Mouse (Mus musculus): ENCODE results near the gene Ccpg1os. TPM values are rescaled to one million over a fixed set of nuclear protein-coding genes. Genes with fewer than 3 reads are reported as not detected.

The Ccpg1os gene
- polyA plus RNA-seq, 1 experiment from 2014 or later = 35.2 TPM

DNA sequence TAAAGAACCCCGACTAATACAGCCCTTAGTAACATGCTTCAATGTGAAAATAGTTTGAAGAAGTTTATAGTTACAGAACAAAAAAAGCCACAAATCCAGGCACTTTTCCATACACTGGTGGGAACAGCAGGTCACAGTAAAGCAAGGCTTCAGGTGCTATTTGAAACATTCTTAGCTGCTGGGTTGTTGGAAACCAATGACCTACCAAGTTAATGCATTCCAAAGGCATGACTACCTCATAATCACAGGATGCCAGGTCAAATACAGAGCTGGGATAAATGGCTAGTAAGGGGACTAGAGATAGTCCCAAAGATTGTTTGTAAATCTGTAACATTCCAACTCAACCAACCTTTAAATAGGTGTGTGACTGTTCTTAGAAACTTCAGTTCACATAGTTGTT lies 9.9 kb downstream of the Ccpg1os start:
- Histone ChIP-seq H3K27ac (replicated peaks) (no peak overlapping the region), H3K4me3 (replicated peaks) (no peak overlapping the region), H3K4me1 (no peaks in the 10 kb centered on the region), H3K36me3 (no peaks in the 10 kb centered on the region), H3K9me3 (replicated peaks) (no peaks in the 10 kb centered on the region), H3K4me2 (replicated peaks) (no peak overlapping the region), H3K9ac (no peak overlapping the region), H3K27me3 (no peaks in the 10 kb centered on the region)
- no peak for ATAC-seq (ENCODE audit: insufficient number of reproducible peaks, low FRiP score, low TSS enrichment, low read depth)
- 86% methylated on average over 1 of the region's 1 CpGs for WGBS

DNA sequence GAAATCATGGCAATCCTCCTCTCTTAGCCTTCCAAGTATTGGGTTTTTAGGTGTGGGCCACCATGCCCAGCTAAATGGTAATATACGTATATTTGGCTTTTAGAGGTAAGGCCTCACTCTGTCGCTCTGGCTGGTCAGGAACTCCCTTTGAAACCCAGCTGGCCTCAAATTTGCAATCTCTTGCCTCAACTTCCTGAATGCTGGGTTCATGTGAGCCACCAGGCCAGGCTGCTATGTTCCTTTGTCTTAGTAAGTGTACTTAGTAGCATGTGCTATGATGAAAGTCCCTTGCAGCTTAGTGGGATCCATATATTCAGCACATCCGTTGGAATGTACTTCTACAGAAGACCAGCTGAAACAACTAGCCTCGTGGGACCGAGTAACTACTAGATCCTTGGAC lies 10.4 kb downstream of the Ccpg1os start:
- Histone ChIP-seq H3K4me3 (replicated peaks) (no peak overlapping the region), H3K27ac (replicated peaks) (no peak overlapping the region), H3K4me2 (replicated peaks) (no peak overlapping the region), H3K4me1 (no peaks in the 10 kb centered on the region), H3K9me3 (replicated peaks) (no peaks in the 10 kb centered on the region), H3K27me3 (no peaks in the 10 kb centered on the region), H3K9ac (no peak overlapping the region), H3K36me3 (no peaks in the 10 kb centered on the region)
- WGBS = 88% methylated on average over 5 of the region's 5 CpGs
- no peak for ATAC-seq (ENCODE audit: insufficient number of reproducible peaks, low FRiP score, low TSS enrichment, low read depth)

DNA sequence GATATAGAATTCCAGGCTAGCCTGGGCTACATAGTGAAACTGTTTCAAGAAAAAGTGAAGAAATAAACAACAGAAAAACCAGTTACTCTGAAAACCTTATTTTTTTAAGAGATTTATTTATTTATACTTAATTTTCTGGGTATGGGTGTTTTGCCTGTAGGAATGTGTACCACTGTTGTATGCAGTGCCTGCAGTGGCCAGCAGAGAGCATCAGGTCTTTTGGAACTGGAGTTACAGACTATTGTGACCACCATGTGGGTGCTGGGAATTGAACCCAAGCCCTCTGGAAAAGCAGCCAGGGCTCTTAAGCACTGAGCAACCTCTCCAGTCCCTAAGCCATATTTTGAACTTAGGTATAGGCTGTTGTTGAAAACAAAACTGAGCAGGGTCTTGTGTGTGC lies 12.2 kb downstream of the Ccpg1os start:
- H3K27me3 ChIP-seq = no peaks in the 10 kb centered on the region
- no peak overlapping the region for H3K27ac ChIP-seq (replicated peaks)
- no peaks in the 10 kb centered on the region for H3K4me1 ChIP-seq
- no peak overlapping the region for H3K9ac ChIP-seq
- H3K36me3 ChIP-seq = no peaks in the 10 kb centered on the region
- no peak for ATAC-seq (ENCODE audit: insufficient number of reproducible peaks, low FRiP score, low TSS enrichment, low read depth)
- no peaks in the 10 kb centered on the region for H3K9me3 ChIP-seq (replicated peaks)
- no peak overlapping the region for H3K4me2 ChIP-seq (replicated peaks)
- H3K4me3 ChIP-seq (replicated peaks) = no peak overlapping the region

DNA sequence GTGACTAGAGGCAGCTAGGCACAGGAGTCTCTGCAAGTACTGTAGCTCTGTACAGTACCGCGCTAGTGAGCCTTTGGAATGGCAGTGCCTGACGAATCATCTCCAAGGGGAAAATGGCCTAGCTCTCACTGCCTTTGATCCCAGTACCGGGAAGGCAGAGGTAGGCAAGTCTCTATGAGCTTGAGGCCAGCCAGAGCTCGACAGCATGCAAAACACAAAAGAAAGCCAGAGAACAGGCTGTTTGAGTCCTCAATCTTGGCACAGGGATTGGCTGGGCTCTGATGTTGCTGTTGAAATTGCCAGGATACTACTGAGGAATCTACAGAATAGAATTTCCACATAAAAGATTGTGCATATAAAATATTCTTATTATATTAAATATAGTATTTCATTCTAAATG lies 12.7 kb downstream of the Ccpg1os start:
- Histone ChIP-seq H3K4me3 (replicated peaks) (no peak overlapping the region), H3K27me3 (no peaks in the 10 kb centered on the region), H3K4me1 (no peaks in the 10 kb centered on the region), H3K27ac (replicated peaks) (no peak overlapping the region), H3K4me2 (replicated peaks) (no peak overlapping the region), H3K36me3 (no peaks in the 10 kb centered on the region), H3K9me3 (replicated peaks) (no peaks in the 10 kb centered on the region), H3K9ac (no peak overlapping the region)
- no peak for ATAC-seq (ENCODE audit: insufficient number of reproducible peaks, low FRiP score, low TSS enrichment, low read depth)
- 87% methylated on average over 5 of the region's 5 CpGs for WGBS

DNA sequence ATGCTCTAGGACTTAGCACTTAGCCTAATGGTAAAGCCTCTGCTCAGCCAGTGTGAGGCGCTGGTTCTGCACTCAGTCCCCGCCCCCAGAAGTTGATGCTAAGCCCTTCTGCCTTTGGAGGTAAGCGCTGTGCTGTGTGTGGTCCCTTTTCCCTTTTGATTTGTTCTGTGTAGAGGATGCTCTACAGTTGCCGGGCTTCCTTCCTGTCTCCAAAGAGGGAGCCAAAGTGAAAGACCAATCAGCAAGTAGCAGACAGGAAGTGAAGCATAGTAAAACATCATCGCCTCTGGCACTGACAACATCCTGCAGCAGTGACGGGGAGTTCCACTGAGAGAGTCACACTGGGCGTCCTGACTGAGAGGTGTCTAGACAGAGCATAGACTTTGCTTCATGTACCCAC lies 15.3 kb downstream of the Ccpg1os start:
- 62% methylated on average over 7 of the region's 7 CpGs for WGBS
- no peak for ATAC-seq (ENCODE audit: insufficient number of reproducible peaks, low FRiP score, low TSS enrichment, low read depth)
- Histone ChIP-seq H3K9ac (no peak overlapping the region), H3K36me3 (no peaks in the 10 kb centered on the region), H3K4me3 (replicated peaks) (no peak overlapping the region), H3K9me3 (replicated peaks) (no peaks in the 10 kb centered on the region), H3K27me3 (no peaks in the 10 kb centered on the region), H3K4me1 (no peaks in the 10 kb centered on the region), H3K4me2 (replicated peaks) (no peak overlapping the region), H3K27ac (replicated peaks) (no peak overlapping the region)

DNA sequence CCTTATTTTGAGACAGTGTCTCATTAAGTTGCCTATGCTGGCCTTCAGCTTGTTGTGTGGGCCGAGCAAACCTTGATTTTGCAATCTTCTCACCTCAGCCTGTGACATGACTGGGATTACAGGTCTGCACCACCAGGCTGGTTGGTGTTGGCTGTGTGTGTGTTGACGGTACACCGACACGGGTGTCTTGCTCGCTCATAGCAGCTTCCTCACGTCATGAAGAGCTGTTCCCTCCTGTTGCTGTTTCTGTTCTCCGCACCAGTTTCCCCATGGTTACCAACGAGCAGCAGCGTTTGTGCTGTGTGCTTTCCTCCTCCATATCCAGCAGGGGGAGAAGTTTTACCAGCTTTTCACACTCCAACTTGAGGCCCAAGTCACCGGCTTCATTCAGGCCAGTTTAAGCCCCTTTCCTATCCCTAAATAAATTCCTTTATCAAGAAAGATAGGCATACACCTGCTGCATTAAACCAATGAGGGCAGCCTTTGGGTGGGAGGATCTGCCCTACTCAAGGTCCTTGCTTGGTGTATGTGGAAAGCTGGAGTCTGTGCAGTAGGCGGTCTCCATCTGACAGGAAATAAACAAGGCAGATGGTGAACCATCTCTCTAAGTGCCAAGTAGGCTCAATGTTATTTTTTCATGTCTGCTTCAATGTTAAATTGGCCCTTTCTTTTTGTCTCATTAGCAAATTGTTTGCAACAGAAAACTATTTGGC lies 16.7 kb downstream of the Ccpg1os start:
- no peak overlapping the region for H3K9ac ChIP-seq
- H3K9me3 ChIP-seq (replicated peaks) = no peaks in the 10 kb centered on the region
- WGBS = 35% methylated on average over 11 of the region's 11 CpGs
- H3K4me2 ChIP-seq (replicated peaks) = no peak overlapping the region
- H3K27me3 ChIP-seq = no peaks in the 10 kb centered on the region
- H3K36me3 ChIP-seq = no peaks in the 10 kb centered on the region
- no peaks in the 10 kb centered on the region for H3K4me1 ChIP-seq
- no peak for ATAC-seq (ENCODE audit: insufficient number of reproducible peaks, low FRiP score, low TSS enrichment, low read depth)
- no peak overlapping the region for H3K27ac ChIP-seq (replicated peaks)
- no peak overlapping the region for H3K4me3 ChIP-seq (replicated peaks)

DNA sequence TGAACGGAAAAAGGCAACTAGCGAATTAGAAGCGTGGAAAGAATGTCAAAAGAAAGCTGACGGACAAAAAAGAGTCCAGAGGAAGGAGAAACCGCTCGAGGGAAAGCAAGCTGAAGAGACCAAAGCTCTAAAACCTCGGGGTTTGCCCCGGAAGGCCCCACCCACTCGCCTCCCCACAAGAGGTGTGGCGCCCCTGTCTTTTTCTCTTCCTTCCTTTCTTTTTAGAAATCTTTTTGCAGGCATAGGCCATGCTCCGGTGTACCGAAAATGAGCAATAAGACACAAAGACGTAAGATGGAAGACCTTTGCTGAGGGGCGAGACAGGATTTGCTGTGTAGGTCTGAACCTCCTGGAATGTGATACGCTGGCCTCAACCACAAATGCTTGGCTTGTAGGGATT lies 23.2 kb downstream of the Ccpg1os start:
- Histone ChIP-seq H3K4me1 (0 out of 2 replicates have a peak, but pooled peaks cover 4% of the 10 kb centered on the region), H3K9ac (no peak overlapping the region), H3K9me3 (replicated peaks) (no peaks in the 10 kb centered on the region), H3K4me2 (replicated peaks) (no peak overlapping the region), H3K4me3 (replicated peaks) (no peak overlapping the region), H3K27ac (replicated peaks) (no peak overlapping the region), H3K27me3 (no peaks in the 10 kb centered on the region), H3K36me3 (no peaks in the 10 kb centered on the region)
- no peak for ATAC-seq (ENCODE audit: insufficient number of reproducible peaks, low FRiP score, low TSS enrichment, low read depth)
- 65% methylated on average over 15 of the region's 15 CpGs for WGBS

DNA sequence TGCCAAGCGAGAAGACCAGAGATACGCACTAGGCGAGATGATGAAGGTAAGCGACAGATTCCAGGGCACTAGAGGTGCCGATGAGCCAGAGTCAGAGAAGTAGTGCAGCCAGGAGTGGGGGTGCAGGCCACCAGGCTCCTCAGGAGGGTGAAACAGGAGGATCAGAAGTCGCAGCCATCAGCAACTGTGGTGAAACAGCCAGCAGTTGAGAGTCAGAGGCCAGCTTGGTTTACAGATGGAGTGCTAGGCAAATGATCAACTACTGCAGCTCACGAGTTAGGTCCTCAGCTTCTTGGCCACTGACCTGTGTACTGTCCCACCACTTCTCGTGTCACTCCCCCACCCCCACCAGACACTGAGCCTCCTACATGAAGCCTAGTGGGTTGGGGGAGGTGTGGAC lies 23.8 kb downstream of the Ccpg1os start:
- Histone ChIP-seq H3K36me3 (no peaks in the 10 kb centered on the region), H3K9me3 (replicated peaks) (no peaks in the 10 kb centered on the region), H3K4me1 (0 out of 2 replicates have a peak, but pooled peaks cover 4% of the 10 kb centered on the region), H3K9ac (no peak overlapping the region), H3K4me3 (replicated peaks) (no peak overlapping the region), H3K27ac (replicated peaks) (no peak overlapping the region), H3K27me3 (no peaks in the 10 kb centered on the region), H3K4me2 (replicated peaks) (no peak overlapping the region)
- ATAC-seq (ENCODE audit: insufficient number of reproducible peaks, low FRiP score, low TSS enrichment, low read depth) = no peak
- WGBS = 67% methylated on average over 8 of the region's 8 CpGs

DNA sequence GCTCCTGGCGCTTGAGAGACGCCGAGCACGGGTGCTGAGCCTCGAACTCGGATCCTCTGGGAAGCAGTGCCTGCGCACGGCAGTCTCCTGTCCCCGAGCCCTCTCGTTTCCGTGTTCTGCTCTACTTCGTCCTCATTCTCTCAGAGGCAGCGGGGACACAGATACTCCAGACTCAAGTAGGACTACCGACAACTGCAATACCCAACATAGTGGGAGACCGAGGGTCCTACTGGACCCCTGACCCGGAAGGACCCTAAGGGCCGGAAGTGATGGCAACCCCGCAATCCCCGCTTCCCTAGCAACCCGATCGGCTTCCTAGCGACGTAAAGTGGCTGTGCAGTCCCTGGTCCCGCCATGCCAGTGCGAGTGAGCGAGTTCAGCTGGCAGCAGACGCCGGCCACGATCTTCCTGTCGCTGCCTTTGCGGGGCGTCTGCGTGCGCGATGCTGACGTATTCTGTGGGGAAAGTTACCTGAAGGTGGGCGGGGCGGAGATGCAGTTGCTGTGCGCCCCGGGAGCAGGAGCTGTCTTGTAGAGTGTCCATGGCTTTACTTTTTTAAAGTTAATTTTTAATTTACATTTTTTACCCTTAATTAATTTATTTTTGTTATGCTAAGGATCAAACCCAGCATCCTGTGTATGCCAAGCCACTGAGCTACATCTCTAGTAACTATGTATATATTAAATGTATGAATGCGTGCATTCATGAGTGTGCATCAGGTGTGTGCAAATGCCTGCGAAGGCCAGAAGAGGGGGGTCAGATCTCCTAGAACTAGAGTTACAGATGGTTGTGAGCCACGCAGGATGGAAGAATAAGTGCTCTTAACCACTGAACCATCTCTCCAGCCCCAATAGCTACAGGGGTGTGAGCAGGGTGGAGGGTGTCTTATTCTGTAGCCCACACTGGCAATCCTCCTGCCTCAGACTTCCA lies 26.4 kb downstream of the Ccpg1os start, which contains the start of the genes Dyx1c1 and Gm44503:
Gene Dyx1c1 (plus strand): TSS at position 265 of the 930 bp plus-strand sequence.
Gene Gm44503 (plus strand): TSS at position 332 of the 930 bp plus-strand sequence.
- 2% methylated on average over 43 of the region's 43 CpGs for WGBS
- peak within 1 kb of the TSS; percentile 51 for H3K9ac ChIP-seq

DNA sequence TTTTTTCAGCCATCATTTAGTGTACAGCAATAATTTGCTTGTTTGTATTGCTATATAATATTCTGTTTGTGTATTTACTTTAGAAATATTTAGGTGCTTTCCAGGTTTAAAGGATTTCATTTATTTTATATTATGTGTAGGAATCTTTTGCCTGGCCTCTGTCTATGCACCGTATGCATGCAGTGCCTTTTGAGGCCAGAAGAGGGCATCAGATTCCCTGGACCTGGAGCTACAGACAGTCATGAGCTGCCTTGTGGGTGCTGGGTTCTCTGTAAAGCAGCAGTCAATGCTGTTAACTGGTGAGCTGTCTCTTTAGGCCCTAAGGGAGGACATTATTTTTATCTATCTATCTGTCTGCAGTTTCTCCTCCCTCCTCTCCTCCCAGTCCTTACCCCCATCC lies 29.6 kb downstream of the Ccpg1os start:
- Histone ChIP-seq H3K9me3 (replicated peaks) (no peaks in the 10 kb centered on the region), H3K27me3 (no peaks in the 10 kb centered on the region), H3K4me1 (0 out of 2 replicates have a peak, but pooled peaks cover 4% of the 10 kb centered on the region), H3K4me2 (replicated peaks) (no peak overlapping the region), H3K9ac (no peak overlapping the region), H3K36me3 (no peaks in the 10 kb centered on the region), H3K4me3 (replicated peaks) (no peak overlapping the region), H3K27ac (replicated peaks) (no peak overlapping the region)
- no peak for ATAC-seq (ENCODE audit: insufficient number of reproducible peaks, low FRiP score, low TSS enrichment, low read depth)
- WGBS = 17% methylated on average over 1 of the region's 1 CpGs

More for the DNA sequence above, 26.4 kb downstream of the Ccpg1os start, which contains the start of the genes Dyx1c1 and Gm44503:
- no peaks in the 10 kb centered on the region for H3K9me3 ChIP-seq (replicated peaks)
- no peaks in the 10 kb centered on the region for H3K27me3 ChIP-seq
- H3K27ac ChIP-seq (replicated peaks) = peak within 1 kb of the TSS; percentile 70
- H3K4me2 ChIP-seq (replicated peaks) = peak within 1 kb of the TSS; percentile 66
- H3K4me3 ChIP-seq (replicated peaks) = peak within 1 kb of the TSS; percentile 74
- H3K36me3 ChIP-seq = no peaks in the 10 kb centered on the region
- ATAC-seq (ENCODE audit: insufficient number of reproducible peaks, low FRiP score, low TSS enrichment, low read depth) = peak; percentile 63
- 0 out of 2 replicates have a peak, but pooled peaks cover 4% of the 10 kb centered on the region for H3K4me1 ChIP-seq

DNA sequence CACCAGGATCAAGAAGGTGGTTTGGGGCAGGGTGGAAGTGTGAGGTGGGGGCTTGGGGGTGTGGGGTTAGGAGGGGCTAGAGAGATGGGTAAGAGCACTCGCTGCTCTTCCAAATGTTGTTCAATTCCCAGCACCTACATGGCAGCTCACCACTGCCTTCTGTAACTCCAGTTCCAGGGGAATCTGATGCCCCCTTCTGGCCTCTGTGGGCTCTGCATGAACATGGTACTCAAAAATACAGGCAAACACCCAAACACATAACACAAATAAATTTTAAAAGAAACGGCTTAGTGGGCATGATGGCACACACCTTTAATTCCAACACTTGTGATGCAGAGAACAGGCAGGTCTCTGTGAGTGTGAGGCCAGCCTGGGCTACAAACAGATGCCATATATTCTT lies 30.4 kb downstream of the Ccpg1os start:
- 54% methylated on average over 2 of the region's 2 CpGs for WGBS
- no peaks in the 10 kb centered on the region for H3K27me3 ChIP-seq
- no peak overlapping the region for H3K4me2 ChIP-seq (replicated peaks)
- H3K9me3 ChIP-seq (replicated peaks) = no peaks in the 10 kb centered on the region
- H3K9ac ChIP-seq = no peak overlapping the region
- no peak overlapping the region for H3K27ac ChIP-seq (replicated peaks)
- no peaks in the 10 kb centered on the region for H3K36me3 ChIP-seq
- ATAC-seq (ENCODE audit: insufficient number of reproducible peaks, low FRiP score, low TSS enrichment, low read depth) = no peak
- no peak overlapping the region for H3K4me3 ChIP-seq (replicated peaks)
- H3K4me1 ChIP-seq = 0 out of 2 replicates have a peak, but pooled peaks cover 4% of the 10 kb centered on the region

All from embryonic facial prominence, embryonic 15.5 days (tissue).